Mouse (Mus musculus): ENCODE measurements around the gene Sept1. TPM values are rescaled to one million over a fixed set of nuclear protein-coding genes. Genes with fewer than 3 reads are reported as not detected.
A peak's percentile ranks its signal among the peaks of the same experiment; 100 is the strongest.
"Not testable (repeated sequence)": the region's sequence is repeated elsewhere in the genome, so short reads cannot be mapped to it uniquely, and the experiment has no call there.

The Sept1 gene
- polyA plus RNA-seq, 2 experiments from 2014 or later = 811 to 836 TPM

DNA sequence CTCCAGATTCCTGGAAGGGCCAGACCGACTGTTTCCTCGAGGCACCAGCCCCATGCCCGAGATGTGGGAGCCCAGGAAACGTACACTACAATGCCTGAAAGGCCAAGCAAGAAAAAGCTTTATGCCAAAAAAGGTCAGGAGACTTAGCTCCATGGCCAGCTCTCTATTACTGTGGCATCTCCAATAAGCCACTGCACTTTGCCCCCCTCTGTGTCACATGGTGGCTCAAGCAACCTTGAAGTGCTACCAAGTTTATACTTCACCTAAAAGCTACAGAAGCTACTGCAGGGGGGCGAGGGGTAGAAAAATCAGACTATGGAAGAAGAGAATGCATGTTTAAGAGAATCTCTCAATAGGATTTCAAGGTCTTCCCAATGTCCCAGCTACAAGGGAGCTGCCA is 39.9 kb downstream of the Sept1 start:
- ATAC-seq = no peak

DNA sequence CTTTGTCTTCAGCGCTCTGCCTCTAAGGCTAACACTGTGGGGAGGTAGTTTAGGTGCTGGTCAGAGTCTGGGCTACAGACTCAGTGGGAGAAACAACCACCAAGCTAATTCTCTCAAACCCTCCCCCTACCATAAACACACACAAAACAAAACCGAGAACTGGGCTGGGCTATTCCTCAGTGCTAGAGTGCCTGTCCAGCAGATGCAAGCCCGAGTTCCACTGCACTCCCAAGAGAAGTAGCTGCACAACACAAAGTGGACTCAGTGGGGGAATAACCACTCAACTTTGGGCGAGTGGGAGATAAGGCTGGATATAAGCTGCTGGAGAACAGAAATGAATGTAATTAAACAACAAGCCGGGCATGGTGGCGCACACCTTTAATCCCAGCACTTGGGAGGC is 42.3 kb downstream of the Sept1 start:
- ATAC-seq = no peak

DNA sequence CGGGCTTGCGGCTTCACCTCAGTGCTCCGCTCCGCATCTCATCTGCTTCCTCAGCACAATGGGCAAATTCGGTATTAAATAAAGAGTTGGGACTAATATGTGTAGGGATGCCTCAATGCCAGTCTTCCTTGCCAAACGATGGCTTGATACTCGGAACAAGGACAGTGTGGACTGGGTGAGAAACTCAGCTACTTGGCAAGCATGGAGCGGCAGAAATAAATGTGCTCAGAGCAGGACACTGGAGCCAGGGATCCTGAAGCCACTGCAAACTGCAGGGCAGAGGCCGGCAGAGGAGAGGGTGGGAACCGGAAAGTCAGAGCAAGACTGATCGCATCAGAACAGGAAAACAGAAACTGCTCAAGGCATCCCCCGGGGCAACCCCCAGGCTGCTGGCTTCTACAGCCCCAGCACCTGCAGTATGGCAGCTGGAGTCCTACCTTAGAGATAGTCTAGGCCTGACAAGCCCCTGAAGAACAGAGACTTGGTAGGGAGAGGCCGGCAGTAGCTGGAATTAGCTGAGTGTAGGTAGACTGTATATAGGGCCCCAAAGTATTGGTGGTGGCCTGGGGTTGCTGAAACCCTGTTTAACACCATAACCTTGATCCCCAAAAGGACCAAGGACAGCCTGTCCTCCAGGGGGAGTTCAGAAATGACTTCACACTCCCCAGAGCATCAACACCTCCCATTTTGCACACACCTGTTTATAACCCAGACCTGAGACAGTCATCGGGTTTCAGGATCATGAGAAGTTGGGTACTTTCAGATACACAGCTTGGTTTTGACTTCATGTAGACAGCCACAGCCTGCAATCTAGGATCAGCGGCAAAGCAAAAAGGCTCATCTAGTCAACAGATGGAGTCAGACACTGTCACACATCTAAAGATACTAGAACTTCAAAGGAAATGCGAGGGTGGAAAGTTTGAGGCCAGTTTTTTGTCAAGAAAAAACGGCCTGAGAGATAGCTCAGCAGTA is 44.3 kb downstream of the Sept1 start:
- ATAC-seq = peak; percentile 75

DNA sequence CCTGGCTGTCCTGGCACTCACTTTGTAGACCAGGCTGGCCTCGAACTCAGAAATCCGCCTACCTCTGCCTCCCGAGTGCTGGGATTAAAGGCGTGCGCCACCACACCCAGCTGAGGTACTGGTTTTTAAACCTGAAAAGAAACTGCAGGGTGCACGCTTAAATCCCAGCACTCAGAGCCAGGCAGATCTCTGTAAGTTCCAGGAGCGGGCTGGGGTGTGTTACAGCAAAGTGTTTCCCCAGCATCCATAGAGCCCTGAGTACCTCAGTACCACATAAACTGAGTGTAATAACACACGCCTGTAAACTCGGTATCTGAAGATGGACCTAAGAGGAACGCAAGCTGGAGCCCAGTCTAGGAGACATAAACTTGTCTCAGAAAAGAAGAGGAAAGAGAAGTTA is 45.6 kb downstream of the Sept1 start:
- no peak for ATAC-seq

DNA sequence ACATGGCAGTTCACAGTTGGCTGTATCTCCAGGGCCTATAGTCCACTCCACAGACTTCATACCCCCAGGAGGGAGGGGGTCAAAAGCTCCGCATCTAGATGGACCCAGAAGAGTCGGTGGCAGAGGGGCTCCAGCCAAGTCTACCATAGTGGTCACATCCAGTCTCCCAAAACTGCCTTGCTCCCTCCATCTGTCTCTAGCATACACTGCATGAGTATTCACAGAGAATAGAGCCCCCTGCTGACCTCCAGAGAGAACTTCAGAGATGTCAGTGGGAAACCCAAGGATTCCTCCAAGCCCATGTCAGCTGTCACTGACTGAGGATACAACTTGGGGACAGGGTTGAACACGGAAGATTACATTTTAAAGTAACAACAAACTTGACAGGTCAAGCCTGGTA is 47.3 kb downstream of the Sept1 start:
- ATAC-seq = no peak

DNA sequence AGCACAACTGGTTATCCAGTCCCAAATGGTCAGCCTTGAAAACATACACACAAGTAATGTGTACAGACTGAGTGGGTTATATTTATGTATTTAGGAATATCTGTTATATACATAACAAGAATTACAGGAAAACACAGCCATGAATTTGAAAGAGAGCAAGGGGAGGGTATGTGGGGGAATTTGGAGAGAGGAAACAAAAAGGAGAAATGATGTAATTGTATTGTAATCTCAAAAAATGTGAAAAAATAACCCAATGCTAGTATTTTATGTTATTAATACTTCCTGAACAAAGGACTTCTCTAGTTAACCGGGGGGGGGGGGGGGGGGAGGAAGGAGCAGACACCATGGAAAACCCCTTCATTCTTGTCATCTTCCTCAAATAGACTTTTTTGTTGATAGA is 48.2 kb downstream of the Sept1 start:
- ATAC-seq = no peak

DNA sequence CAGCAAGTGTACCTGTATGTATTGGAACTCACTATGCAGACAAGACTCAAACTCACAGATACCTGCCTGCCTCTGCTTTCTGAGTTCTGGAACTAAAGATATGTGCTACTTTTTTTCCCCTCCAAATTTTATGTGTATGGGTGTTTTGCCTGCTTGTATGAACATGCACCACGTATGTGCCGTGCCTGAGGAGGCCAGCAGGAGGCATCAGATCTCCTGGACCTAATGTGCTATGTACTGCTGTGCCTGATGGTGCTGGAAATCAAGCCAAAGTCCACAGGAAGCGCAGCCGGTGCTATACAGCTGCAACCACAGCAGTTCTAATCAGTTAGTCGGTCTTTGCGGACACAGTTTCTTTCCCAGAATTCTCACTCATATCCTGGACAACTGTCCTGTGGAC is 49.1 kb downstream of the Sept1 start:
- ATAC-seq = no peak

DNA sequence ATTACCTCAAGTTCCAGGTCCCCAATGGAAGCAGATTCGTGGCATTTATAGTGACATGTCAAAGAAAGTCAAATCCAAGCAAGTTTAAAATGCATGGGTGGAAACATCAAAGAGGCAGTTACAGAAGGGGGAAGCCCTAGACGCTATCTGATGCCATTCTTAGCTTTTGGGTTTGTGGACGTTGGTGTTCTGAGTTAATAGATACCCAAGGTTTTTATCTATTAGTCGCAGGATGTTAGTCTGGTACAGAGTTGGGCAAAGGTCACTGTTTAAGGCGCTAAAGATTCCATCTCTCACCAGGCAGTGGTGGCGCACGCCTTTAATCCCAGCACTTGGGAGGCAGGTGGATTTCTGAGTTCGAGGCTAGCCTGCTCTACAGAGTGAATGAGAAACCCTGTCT is 49.6 kb downstream of the Sept1 start:
- ATAC-seq = no peak

DNA sequence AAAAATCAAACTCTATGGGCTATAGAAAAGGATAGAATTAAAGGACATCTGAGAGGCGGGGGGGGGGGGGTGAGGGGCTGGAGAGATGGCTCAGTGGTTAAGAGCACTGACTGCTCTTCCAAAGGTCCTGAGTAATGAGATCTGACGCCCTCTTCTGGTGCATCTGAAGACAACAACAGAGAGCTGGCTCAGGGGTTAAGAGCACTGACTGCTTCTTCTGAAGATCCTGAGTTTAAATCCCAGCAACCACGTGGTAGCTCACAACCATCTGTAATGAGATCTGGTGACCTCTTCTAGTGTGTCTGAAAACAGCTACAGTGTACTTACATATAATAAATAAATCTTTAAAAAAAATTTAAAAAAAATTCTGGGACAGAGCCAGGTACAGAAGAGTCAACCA is 51.2 kb downstream of the Sept1 start:
- not testable (repeated sequence) for ATAC-seq

DNA sequence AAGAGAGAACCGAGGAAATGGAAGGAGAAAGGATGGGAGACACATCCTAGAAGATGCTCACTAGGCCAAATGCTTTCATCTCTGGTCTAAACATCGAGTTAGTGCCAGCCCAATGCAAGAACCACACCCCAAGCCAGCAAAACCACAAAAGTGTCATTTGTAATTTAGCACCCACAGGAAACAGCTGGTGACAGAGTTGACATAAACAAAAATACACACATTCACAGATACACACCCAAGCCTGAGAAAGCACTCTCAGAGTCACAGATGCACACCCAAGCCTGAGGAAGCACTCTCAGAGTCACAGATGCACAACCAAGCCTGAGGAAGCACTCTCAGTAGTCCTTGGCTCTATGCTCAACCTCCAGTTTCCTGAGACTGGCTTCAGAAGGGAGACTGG is 52.1 kb downstream of the Sept1 start:
- ATAC-seq = peak; percentile 60

DNA sequence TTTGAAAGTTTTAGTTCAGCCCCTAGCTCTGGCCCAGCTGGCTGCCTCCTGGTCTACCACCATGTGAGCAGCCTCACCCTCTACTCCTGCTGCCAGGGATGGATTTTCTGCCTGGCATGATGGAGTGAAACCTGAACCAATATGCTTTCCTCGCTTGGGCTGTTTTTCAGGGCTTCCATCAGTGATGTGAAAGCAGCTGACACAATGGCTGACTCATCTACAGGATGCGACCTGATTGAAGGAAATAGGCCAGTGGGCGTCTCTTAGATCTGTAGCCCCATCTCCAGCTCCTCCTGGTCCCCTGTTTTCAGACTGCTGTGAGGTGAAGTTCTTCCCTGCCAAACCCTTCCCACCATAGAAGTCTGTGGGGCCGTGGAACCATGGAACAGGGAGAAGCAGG is 56.0 kb downstream of the Sept1 start:
- ATAC-seq = peak; percentile 79

DNA sequence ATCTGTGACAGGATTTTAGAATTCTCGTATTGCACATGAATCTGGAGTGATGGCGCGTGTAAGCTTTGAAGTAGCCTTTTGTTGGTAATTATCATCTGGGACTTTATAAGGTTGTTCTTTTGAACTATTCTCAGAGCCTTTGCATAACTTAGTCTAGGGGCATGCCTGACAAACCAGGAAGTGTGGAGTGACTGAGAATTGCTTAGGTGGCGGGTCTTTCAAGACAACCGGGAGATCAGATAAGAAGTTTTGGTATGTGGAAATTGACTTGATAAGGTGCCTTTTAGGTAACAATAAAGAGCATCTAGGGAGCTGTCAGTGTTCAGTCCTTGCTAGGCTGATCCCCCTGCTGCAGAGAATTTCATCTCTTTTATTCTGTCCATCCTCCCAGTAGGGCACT is 66.4 kb downstream of the Sept1 start:
- peak; percentile 57 for ATAC-seq

DNA sequence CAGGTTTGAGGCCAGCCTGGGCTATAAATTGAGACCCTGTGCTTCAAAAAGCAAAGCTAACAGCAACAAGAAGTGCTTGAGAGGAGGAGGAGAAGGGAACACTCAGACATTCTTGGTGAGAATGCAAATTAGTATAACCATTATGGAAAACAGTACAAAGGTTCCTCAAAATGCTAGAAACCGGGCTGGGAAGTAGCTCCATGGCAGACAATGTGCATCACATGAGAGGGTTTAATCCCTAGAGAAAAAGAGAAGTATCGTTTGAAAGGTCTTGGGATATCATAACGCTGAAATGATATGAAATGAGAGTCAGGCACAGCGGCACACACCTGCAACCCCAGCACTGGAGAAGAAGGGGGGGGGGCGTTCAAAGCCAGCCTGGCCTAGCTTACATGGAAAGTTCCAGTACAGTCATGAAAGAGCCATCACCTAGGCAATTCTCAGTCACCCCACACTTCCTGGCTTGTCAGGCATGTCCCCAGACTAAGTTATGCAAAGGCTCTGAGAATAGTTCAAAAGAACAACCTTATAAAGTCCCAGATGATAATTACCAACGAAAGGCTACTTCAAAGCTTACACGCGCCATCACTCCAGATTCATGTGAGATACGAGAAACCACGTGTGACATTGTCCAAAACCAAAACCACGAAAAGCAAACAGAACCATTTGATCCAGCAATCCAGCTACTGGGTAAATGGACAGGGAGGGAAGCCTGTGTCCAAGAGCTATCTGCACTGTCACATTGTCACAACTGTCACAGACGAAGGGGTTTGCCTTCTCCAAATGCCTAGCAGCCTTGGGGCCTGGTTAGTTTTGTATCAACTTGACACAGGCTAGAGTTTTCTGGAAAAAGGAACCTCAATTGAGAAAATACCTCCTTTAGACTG is 67.1 kb downstream of the Sept1 start:
- peak; percentile 77 for ATAC-seq

Other genes starting within 250 kb of the Sept1 start
- gene Mvp, start 218.5 kb downstream of the Sept1 start, polyA plus RNA-seq (2017; shearing (Covaris generic)) = 10 to 100 TPM; 12.5 to 18.3 TPM
- gene Pagr1b, start 216.6 kb downstream of the Sept1 start, polyA plus RNA-seq (2017; shearing (Covaris generic)) = not detected
- 10 to 100 TPM; 39.6 to 56.7 TPM for gene Pagr1a, start 215.8 kb downstream of the Sept1 start, polyA plus RNA-seq (2017; shearing (Covaris generic))
- 10 to 100 TPM; 26.4 to 31.8 TPM for gene Gm42742, start 212.0 kb downstream of the Sept1 start, polyA plus RNA-seq (2017; shearing (Covaris generic))
- gene Prrt2, start 211.9 kb downstream of the Sept1 start, polyA plus RNA-seq (2017; shearing (Covaris generic)) = 1 to 10 TPM in 1 of 2 experiments, not detected in 1; 2.1 TPM
- 10 to 100 TPM; 19.0 to 19.1 TPM for gene Maz, start 206.1 kb downstream of the Sept1 start, polyA plus RNA-seq (2017; shearing (Covaris generic))
- gene Kif22, start 190.7 kb downstream of the Sept1 start, polyA plus RNA-seq (2017; shearing (Covaris generic)) = 10 to 100 TPM; 38.7 to 48.2 TPM
- not detected for gene Zg16, start 145.8 kb downstream of the Sept1 start, polyA plus RNA-seq (2017; shearing (Covaris generic))
- 100 to 1,000 TPM; 258 to 336 TPM for gene AI467606, start 141.8 kb downstream of the Sept1 start, polyA plus RNA-seq (2017; shearing (Covaris generic))
- 10 to 100 TPM in 1 of 2 experiments, 1 to 10 TPM in 1; 9.2 to 11.7 TPM for gene Qprt, start 110.9 kb downstream of the Sept1 start, polyA plus RNA-seq (2017; shearing (Covaris generic))
- gene Spn, start 95.3 kb downstream of the Sept1 start, polyA plus RNA-seq (2017; shearing (Covaris generic)) = 100 to 1,000 TPM; 157 to 159 TPM
- 10 to 100 TPM; 38.9 to 50.5 TPM for gene Cd2bp2, start 37.1 kb downstream of the Sept1 start, polyA plus RNA-seq (2017; shearing (Covaris generic))
- gene Tbc1d10b, start 24.7 kb downstream of the Sept1 start, polyA plus RNA-seq (2017; shearing (Covaris generic)) = 10 to 100 TPM; 13.6 to 18.9 TPM
- 10 to 100 TPM; 26.7 to 30.7 TPM for gene Mylpf, start 24.2 kb downstream of the Sept1 start, polyA plus RNA-seq (2017; shearing (Covaris generic))
- gene Zfp553, start 69 bp downstream of the Sept1 start, polyA plus RNA-seq (2017; shearing (Covaris generic)) = 1 to 10 TPM; 4.1 to 8.0 TPM
- gene Zfp771, start 11.1 kb upstream of the Sept1 start, polyA plus RNA-seq (2017; shearing (Covaris generic)) = 1 to 10 TPM in 1 of 2 experiments, under 1 TPM in 1; 0.29 to 1.1 TPM
- 10 to 100 TPM; 48.1 to 69.5 TPM for gene Dctpp1, start 27.6 kb upstream of the Sept1 start, polyA plus RNA-seq (2017; shearing (Covaris generic))
- gene Sephs2, start 40.9 kb upstream of the Sept1 start, polyA plus RNA-seq (2017; shearing (Covaris generic)) = 10 to 100 TPM; 29.9 to 31.3 TPM
- gene Itgal, start 63.1 kb upstream of the Sept1 start, polyA plus RNA-seq (2017; shearing (Covaris generic)) = 100 to 1,000 TPM; 149 to 232 TPM
- under 1 TPM in 1 of 2 experiments, not detected in 1; 0.19 TPM for gene Zfp768, start 112.5 kb upstream of the Sept1 start, polyA plus RNA-seq (2017; shearing (Covaris generic))
- gene Zfp747, start 142.9 kb upstream of the Sept1 start, polyA plus RNA-seq (2017; shearing (Covaris generic)) = 10 to 100 TPM in 1 of 2 experiments, 1 to 10 TPM in 1; 9.9 to 11.2 TPM
- 1 to 10 TPM; 7.4 to 8.9 TPM for gene 9130019O22Rik, start 154.0 kb upstream of the Sept1 start, polyA plus RNA-seq (2017; shearing (Covaris generic))
- gene E430018J23Rik, start 160.5 kb upstream of the Sept1 start, polyA plus RNA-seq (2017; shearing (Covaris generic)) = 1 to 10 TPM; 4.0 to 6.1 TPM
- 1 to 10 TPM; 5.7 to 8.3 TPM for gene Zfp764, start 173.7 kb upstream of the Sept1 start, polyA plus RNA-seq (2017; shearing (Covaris generic))
- 10 to 100 TPM; 22.5 to 25.5 TPM for gene Zfp688, start 188.9 kb upstream of the Sept1 start, polyA plus RNA-seq (2017; shearing (Covaris generic))
- 1 to 10 TPM; 3.3 to 5.4 TPM for gene Zfp689, start 216.0 kb upstream of the Sept1 start, polyA plus RNA-seq (2017; shearing (Covaris generic))
- gene Prr14, start 226.5 kb upstream of the Sept1 start, polyA plus RNA-seq (2017; shearing (Covaris generic)) = 100 to 1,000 TPM; 137 to 165 TPM
- gene Fbrs, start 246.1 kb upstream of the Sept1 start, polyA plus RNA-seq (2017; shearing (Covaris generic)) = 10 to 100 TPM; 17.9 to 25.0 TPM

All from activated CD4-positive, CD25-positive, alpha-beta regulatory T cell, adult 4 months (primary cell).